In the genomic region with DNA sequence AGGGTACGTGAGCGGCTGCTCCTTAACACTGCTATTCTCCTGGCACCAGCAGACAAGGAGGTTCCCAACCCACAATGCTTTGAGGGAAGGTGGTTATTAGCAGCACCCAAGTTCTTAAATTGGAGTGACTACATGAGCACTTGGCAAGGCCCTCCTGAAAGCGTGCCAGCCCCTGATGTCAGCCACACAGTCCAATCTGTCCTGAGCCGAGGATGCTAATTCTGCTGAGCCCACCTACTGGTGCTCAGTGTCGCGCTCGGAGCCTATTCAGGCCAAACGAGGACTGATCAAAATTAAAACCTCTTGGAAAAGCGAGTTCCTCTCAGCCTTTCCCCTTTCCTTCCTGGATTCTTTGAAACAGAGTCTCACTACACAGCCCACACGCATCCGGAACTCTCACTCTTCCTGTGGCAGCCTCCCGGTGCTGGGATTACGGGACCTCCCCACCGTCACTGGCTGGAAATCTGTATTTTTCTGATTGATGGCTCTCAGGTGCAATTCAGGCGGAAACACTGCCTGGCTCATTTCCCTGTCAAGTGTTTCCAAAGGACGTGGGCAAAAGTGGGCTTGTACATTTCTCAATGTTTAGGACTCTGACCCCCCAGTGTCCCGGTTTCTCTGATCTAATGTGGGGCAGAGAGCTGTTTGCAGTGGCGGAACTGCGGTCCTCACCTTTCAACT, we compare ENCODE assay signal across 8 mouse cellular contexts. TPM values are rescaled to one million over a fixed set of nuclear protein-coding genes. Genes with fewer than 3 reads are reported as not detected.
DNase-seq lines count a peak whose midpoint lies in the region; ATAC-seq lines count a peak whose summit lies in the region.
"Had no signal": no experiment of that assay in that cellular context is flagged by ENCODE, and none has a peak within 500 bp of the region (broad histone marks: within the 10 kb centered on the region; RNA-seq: fewer than 3 reads in every experiment).

No protein-coding gene starts in this region.

- H3K27ac ChIP-seq in brown adipose tissue, adult 24 weeks (replicated peaks; ENCODE audit: low read depth, low read length), result peak overlapping the region; percentile 93
- peak overlapping the region; percentile 17; the same call in 1 of the 2 replicates for H3K27ac ChIP-seq in kidney, embryonic 14.5 days (ENCODE audit: low read depth, low read length)
- H3K27ac ChIP-seq in liver, embryonic 11.5 days (ENCODE audit: low read depth, low read length), result peak overlapping the region; percentile 68
- H3K27ac ChIP-seq: limb, embryonic 13.5 days had no signal

- intact Hi-C loops in gastrocnemius, postnatal 14 days (cut with DNase I; ENCODE audit: low total_unique reads), result no loop called here

- WGBS in kidney, embryonic 14.5 days, result 64% methylated on average over 19 of the region's 19 CpGs
- WGBS in liver, embryonic 11.5 days, result 74% methylated on average over 19 of the region's 19 CpGs

- ATAC-seq in kidney, embryonic 14.5 days (ENCODE audit: low FRiP score, low TSS enrichment), result no peak
- no peak for ATAC-seq in liver, embryonic 11.5 days (replicated peaks; ENCODE audit: low FRiP score)
- ATAC-seq in erythroblast, adult 5-6 weeks (replicated peaks; ENCODE audit: low FRiP score, poor library complexity, severe bottlenecking), result no peak

- DNase-seq in adrenal gland, adult 8-10 months, result peak; percentile 47
- peak; percentile 82 for DNase-seq in gastrocnemius, postnatal 14 days
- no peak for DNase-seq in liver, embryonic 11.5 days (ENCODE audit: low spot score)
- peak; percentile 83 for DNase-seq in testis, postnatal 10 days (ENCODE audit: low spot score)

- peak overlapping the region; percentile 26 for H3K4me3 ChIP-seq in brown adipose tissue, adult 24 weeks (ENCODE audit: insufficient read depth, low read depth, low read length)
- no peak overlapping the region for H3K4me3 ChIP-seq in kidney, embryonic 14.5 days (ENCODE audit: low read length)
- no peak overlapping the region for H3K4me3 ChIP-seq in liver, embryonic 11.5 days (ENCODE audit: low read depth, low read length)
- H3K4me3 ChIP-seq: limb, embryonic 13.5 days had no signal

- H3K36me3 ChIP-seq in kidney, embryonic 14.5 days (ENCODE audit: control insufficient read depth, insufficient read depth, low read length), result no peaks in the 10 kb centered on the region; the same call in 1 of the 2 replicates
- H3K36me3 ChIP-seq in liver, embryonic 11.5 days (ENCODE audit: control insufficient read depth, insufficient read depth, low read length), result no peaks in the 10 kb centered on the region

- no peak overlapping the region for H3K4me2 ChIP-seq in kidney, embryonic 14.5 days (replicated peaks; ENCODE audit: low read depth, low read length)
- no peak overlapping the region for H3K4me2 ChIP-seq in liver, embryonic 11.5 days
- H3K4me2 ChIP-seq: limb, embryonic 13.5 days had no signal

- peak overlapping the region; percentile 18; the same call in 1 of the 2 replicates for H3K9ac ChIP-seq in kidney, embryonic 14.5 days (ENCODE audit: low read depth, low read length)
- H3K9ac ChIP-seq in liver, embryonic 11.5 days (ENCODE audit: low read depth, low read length), result no peak overlapping the region
- H3K9ac ChIP-seq: limb, embryonic 13.5 days had no signal

- H3K4me1 ChIP-seq in brown adipose tissue, adult 24 weeks (ENCODE audit: control insufficient read depth, insufficient read depth, insufficient read length, low read length), result peaks cover 25% of the 10 kb centered on the region
- peaks cover 5% of the 10 kb centered on the region; the same call in 1 of the 2 replicates for H3K4me1 ChIP-seq in kidney, embryonic 14.5 days (ENCODE audit: control insufficient read depth, insufficient read depth, low read length)
- H3K4me1 ChIP-seq in liver, embryonic 11.5 days (replicated peaks; ENCODE audit: control insufficient read depth, insufficient read depth, low read length), result peaks cover 26% of the 10 kb centered on the region

- H3K9me3 ChIP-seq in kidney, embryonic 14.5 days (ENCODE audit: control insufficient read depth, low read length), result no peaks in the 10 kb centered on the region
- no peaks in the 10 kb centered on the region for H3K9me3 ChIP-seq in liver, embryonic 11.5 days (ENCODE audit: control insufficient read depth, low read length)
- H3K9me3 ChIP-seq: limb, embryonic 13.5 days had no signal

- no peaks in the 10 kb centered on the region for H3K27me3 ChIP-seq in kidney, embryonic 14.5 days (ENCODE audit: control insufficient read depth, insufficient read depth, low read length)
- H3K27me3 ChIP-seq in liver, embryonic 11.5 days (replicated peaks; ENCODE audit: control insufficient read depth, insufficient read depth, low read length), result no peaks in the 10 kb centered on the region
- H3K27me3 ChIP-seq: limb, embryonic 13.5 days had no signal

RNA-seq across cellular contexts. Expression of a gene that starts 9.7 kb away (rescaled TPM):
- total RNA-seq in adrenal gland, adult 8-10 months (2022), result 100 to 1,000 TPM in 3 of 4 experiments, 10 to 100 TPM in 1; 84.9 to 143 (median 113) TPM
- 89.1 and 91.8 TPM in 2 replicates for polyA plus RNA-seq in brown adipose tissue, adult 24 weeks (2012; ENCODE audit: insufficient read depth, insufficient read length, missing spikeins)
- 10 to 100 TPM; 46.9 to 49.9 TPM for total RNA-seq in gastrocnemius, postnatal 14 days (2021)
- polyA plus RNA-seq in kidney, embryonic 14.5 days (2014; fragmentation: Nextera tagmentation; extraction: Ambion mirVana), result 22.1 and 34.3 TPM in 2 replicates
- polyA plus RNA-seq in liver, embryonic 11.5 days (2014; fragmentation: Nextera tagmentation; extraction: Ambion mirVana), result 16.1 and 19.4 TPM in 2 replicates
- 9.8 and 24.9 TPM in 2 replicates for total RNA-seq in erythroblast, adult 5-6 weeks (2015; ENCODE audit: low replicate concordance)
- 17.0 and 17.9 TPM in 2 replicates for total RNA-seq in erythroblast, adult 5-6 weeks (2017; ENCODE audit: low replicate concordance)

RNA-seq across cellular contexts. Expression of a gene that starts 10.0 kb away (rescaled TPM):
- total RNA-seq in adrenal gland, adult 8-10 months (2022), result 1 to 10 TPM; 2.9 to 8.5 (median 6.3) TPM
- polyA plus RNA-seq in brown adipose tissue, adult 24 weeks (2012; ENCODE audit: insufficient read depth, insufficient read length, missing spikeins), result 4.8 and 8.4 TPM in 2 replicates
- 1 to 10 TPM; 1.1 to 2.2 TPM for total RNA-seq in gastrocnemius, postnatal 14 days (2021)
- 2.6 and 4.4 TPM in 2 replicates for polyA plus RNA-seq in kidney, embryonic 14.5 days (2014; fragmentation: Nextera tagmentation; extraction: Ambion mirVana)
- polyA plus RNA-seq in liver, embryonic 11.5 days (2014; fragmentation: Nextera tagmentation; extraction: Ambion mirVana), result 1.5 and 1.9 TPM in 2 replicates
- not detected in 2 replicates for total RNA-seq in erythroblast, adult 5-6 weeks (2015; ENCODE audit: low replicate concordance)
- total RNA-seq in erythroblast, adult 5-6 weeks (2017; ENCODE audit: low replicate concordance), result not detected in 2 replicates

RNA-seq across cellular contexts. Expression of a gene that starts 14.0 kb away (rescaled TPM):
- 10 to 100 TPM; 33.8 to 44.9 (median 41.5) TPM for total RNA-seq in adrenal gland, adult 8-10 months (2022)
- 39.6 and 47.1 TPM in 2 replicates for polyA plus RNA-seq in brown adipose tissue, adult 24 weeks (2012; ENCODE audit: insufficient read depth, insufficient read length, missing spikeins)
- 1 to 10 TPM; 6.9 to 8.1 TPM for total RNA-seq in gastrocnemius, postnatal 14 days (2021)
- 18.0 and 18.7 TPM in 2 replicates for polyA plus RNA-seq in kidney, embryonic 14.5 days (2014; fragmentation: Nextera tagmentation; extraction: Ambion mirVana)
- 31.4 and 32.4 TPM in 2 replicates for polyA plus RNA-seq in liver, embryonic 11.5 days (2014; fragmentation: Nextera tagmentation; extraction: Ambion mirVana)
- 2.7 and 9.2 TPM in 2 replicates for total RNA-seq in erythroblast, adult 5-6 weeks (2015; ENCODE audit: low replicate concordance)
- total RNA-seq in erythroblast, adult 5-6 weeks (2017; ENCODE audit: low replicate concordance), result 3.8 and 4.3 TPM in 2 replicates

RNA-seq across cellular contexts. Expression of a gene that starts 29.0 kb away (rescaled TPM):
- 1 to 10 TPM; 4.2 to 8.9 (median 5.8) TPM for total RNA-seq in adrenal gland, adult 8-10 months (2022)
- polyA plus RNA-seq in brown adipose tissue, adult 24 weeks (2012; ENCODE audit: insufficient read depth, insufficient read length, missing spikeins), result 0.54 TPM in 1 of 2 replicates, not detected in the other
- total RNA-seq in gastrocnemius, postnatal 14 days (2021), result 1 to 10 TPM in 1 of 2 experiments, under 1 TPM in 1; 0.88 to 1.8 TPM
- polyA plus RNA-seq in kidney, embryonic 14.5 days (2014; fragmentation: Nextera tagmentation; extraction: Ambion mirVana), result not detected in 2 replicates
- polyA plus RNA-seq in liver, embryonic 11.5 days (2014; fragmentation: Nextera tagmentation; extraction: Ambion mirVana), result not detected in 2 replicates
- total RNA-seq in erythroblast, adult 5-6 weeks (2015; ENCODE audit: low replicate concordance), result 7.5 TPM in 1 of 2 replicates, not detected in the other
- total RNA-seq in erythroblast, adult 5-6 weeks (2017; ENCODE audit: low replicate concordance), result 2.0 and 5.3 TPM in 2 replicates
- polyA plus RNA-seq: limb, embryonic 13.5 days had no signal

RNA-seq across cellular contexts. Expression of a gene that starts 37.9 kb away (rescaled TPM):
- total RNA-seq in adrenal gland, adult 8-10 months (2022), result 10 to 100 TPM; 39.6 to 54.6 (median 45.7) TPM
- 11.7 and 13.6 TPM in 2 replicates for polyA plus RNA-seq in brown adipose tissue, adult 24 weeks (2012; ENCODE audit: insufficient read depth, insufficient read length, missing spikeins)
- total RNA-seq in gastrocnemius, postnatal 14 days (2021), result 10 to 100 TPM; 15.6 to 17.4 TPM
- 32.6 and 34.7 TPM in 2 replicates for polyA plus RNA-seq in kidney, embryonic 14.5 days (2014; fragmentation: Nextera tagmentation; extraction: Ambion mirVana)
- 24.2 and 26.0 TPM in 2 replicates for polyA plus RNA-seq in liver, embryonic 11.5 days (2014; fragmentation: Nextera tagmentation; extraction: Ambion mirVana)
- total RNA-seq in erythroblast, adult 5-6 weeks (2015; ENCODE audit: low replicate concordance), result 3.8 and 18.2 TPM in 2 replicates
- total RNA-seq in erythroblast, adult 5-6 weeks (2017; ENCODE audit: low replicate concordance), result 8.9 and 11.3 TPM in 2 replicates

Comparison
In these comparisons a context has a peak if more than half of its experiments do, and no peak if none do; other contexts are left out.
1. H3K27ac ChIP-seq: peak in every context shown above with its lines; median percentile 93 in brown adipose tissue, adult 24 weeks; 68 in liver, embryonic 11.5 days; 17 in kidney, embryonic 14.5 days.